Mouse (Mus musculus): ENCODE results near the gene Mog. TPM values are rescaled to one million over a fixed set of nuclear protein-coding genes. Genes with fewer than 3 reads are reported as not detected.

Gene Mog
- polyA plus RNA-seq, 2 experiments, result not detected

DNA sequence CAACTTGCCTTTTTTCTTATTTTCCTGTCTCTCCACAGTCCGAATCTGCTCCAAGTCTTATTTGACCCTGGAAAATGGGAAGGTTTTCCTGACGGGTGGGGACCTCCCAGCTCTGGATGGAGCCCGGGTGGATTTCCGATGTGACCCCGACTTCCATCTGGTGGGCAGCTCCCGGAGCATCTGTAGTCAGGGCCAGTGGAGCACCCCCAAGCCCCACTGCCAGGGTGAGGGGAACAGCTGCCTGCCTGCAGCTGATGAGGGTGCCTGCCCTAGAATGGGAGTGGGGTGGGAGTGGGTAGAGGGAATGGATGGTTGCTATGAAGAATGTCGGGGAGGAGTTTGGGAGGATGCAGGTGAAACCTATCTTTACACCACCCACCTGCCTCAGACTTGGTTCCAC is 25.2 kb upstream of the Mog start:
- Histone ChIP-seq H3K4me2 (ENCODE audit: low read depth) (no peak overlapping the region), H3K27me3 (ENCODE audit: control insufficient read depth, insufficient read depth, low read length) (peaks cover 70% of the 10 kb centered on the region), H3K4me1 (replicated peaks; ENCODE audit: control insufficient read depth in 2 of 2, insufficient read depth in 2 of 2, low read length in 1 of 2) (0 out of 4 replicates have a peak, but pooled peaks cover 0 to 2% of the 10 kb centered on the region in 2 experiments), H3K9ac (replicated peaks) (no peak overlapping the region), H3K4me3 (ENCODE audit: insufficient read depth in 1 of 2, low read depth in 2 of 2, low read length in 2 of 2) (no peak overlapping the region), H3K36me3 (replicated peaks; ENCODE audit: control insufficient read depth, insufficient read depth, low read depth) (no peaks in the 10 kb centered on the region), H3K9me3 (ENCODE audit: control insufficient read depth, low read length) (no peaks in the 10 kb centered on the region), H3K27ac (no peak overlapping the region)
- 43% methylated on average over 7 of the region's 7 CpGs for WGBS (ENCODE audit: insufficient replicate concordance)
- no peak for DNase-seq (ENCODE audit: low read depth in 3 of 3, low spot score in 3 of 3)
- no peak for TF ChIP-seq EP300 (IDR thresholded peaks at IDR 0.05; ENCODE audit: low read depth)
- no peak for TF ChIP-seq CTCF (IDR thresholded peaks at IDR 0.05; ENCODE audit: low read depth)
- ATAC-seq (ENCODE audit: insufficient read depth), result no peak

DNA sequence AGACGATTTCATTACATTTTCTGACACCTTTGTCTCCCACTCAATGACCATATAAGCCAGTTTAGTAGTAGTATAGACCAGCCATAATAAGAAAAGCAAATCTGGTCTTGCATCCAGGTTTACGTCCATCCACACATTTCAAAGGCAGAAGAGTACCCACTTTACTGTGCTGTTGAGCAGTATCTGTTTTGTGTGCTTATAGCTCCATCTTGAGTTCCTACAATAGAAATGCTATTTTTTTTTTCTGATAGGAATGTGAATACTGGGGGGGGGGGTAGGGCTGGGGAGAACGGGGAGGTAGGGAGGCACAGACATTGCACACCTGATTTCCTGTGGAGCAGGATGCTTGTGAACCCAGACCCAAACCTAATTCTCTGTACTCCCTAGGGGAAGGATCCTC is 24.8 kb upstream of the Mog start:
- TF ChIP-seq CTCF (IDR thresholded peaks at IDR 0.05; ENCODE audit: low read depth) (no peak), EP300 (IDR thresholded peaks at IDR 0.05; ENCODE audit: low read depth) (no peak)

DNA sequence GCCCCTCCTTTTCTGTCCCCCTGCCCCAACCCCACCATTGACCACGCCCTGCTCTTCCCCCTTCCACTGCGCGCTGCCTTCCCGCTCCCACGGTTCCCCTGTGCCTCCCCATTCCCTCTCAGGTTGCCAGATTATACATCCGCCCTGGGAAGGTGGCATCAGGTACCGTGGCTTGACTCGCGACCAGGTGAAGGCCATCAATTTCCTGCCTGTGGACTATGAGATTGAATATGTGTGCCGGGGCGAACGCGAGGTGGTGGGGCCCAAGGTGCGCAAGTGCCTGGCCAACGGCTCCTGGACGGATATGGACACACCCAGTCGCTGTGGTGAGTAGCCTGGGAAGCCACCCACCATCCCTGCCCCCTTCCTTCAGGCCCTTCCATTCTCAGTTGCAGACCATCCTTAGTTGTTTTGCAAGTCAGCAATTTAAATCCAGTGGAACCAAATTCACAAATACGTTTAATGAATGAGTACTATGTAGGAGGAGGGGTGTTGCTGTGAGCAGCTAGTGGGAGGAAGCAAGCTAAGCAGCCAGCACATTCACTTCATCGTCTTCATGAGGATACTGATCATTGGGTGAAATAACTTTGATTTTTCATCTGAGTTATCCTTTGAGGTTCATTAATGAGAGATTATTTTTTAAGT is 24.3 kb upstream of the Mog start:
- TF ChIP-seq EP300 (IDR thresholded peaks at IDR 0.05; ENCODE audit: low read depth), result no peak
- no peak for TF ChIP-seq CTCF (IDR thresholded peaks at IDR 0.05; ENCODE audit: low read depth)
- Histone ChIP-seq H3K4me2 (ENCODE audit: low read depth) (no peak overlapping the region), H3K4me3 (ENCODE audit: insufficient read depth in 1 of 2, low read depth in 2 of 2, low read length in 2 of 2) (no peak overlapping the region), H3K27me3 (ENCODE audit: control insufficient read depth, insufficient read depth, low read length) (peaks cover 70% of the 10 kb centered on the region), H3K36me3 (replicated peaks; ENCODE audit: control insufficient read depth, insufficient read depth, low read depth) (no peaks in the 10 kb centered on the region), H3K27ac (no peak overlapping the region), H3K9me3 (ENCODE audit: control insufficient read depth, low read length) (no peaks in the 10 kb centered on the region), H3K4me1 (replicated peaks; ENCODE audit: control insufficient read depth in 2 of 2, insufficient read depth in 2 of 2, low read length in 1 of 2) (0 out of 4 replicates have a peak, but pooled peaks cover 0 to 2% of the 10 kb centered on the region in 2 experiments), H3K9ac (replicated peaks) (no peak overlapping the region)
- DNase-seq (ENCODE audit: low read depth in 3 of 3, low spot score in 3 of 3) (no peak), ATAC-seq (ENCODE audit: insufficient read depth) (no peak)
- 25% methylated on average over 19 of the region's 19 CpGs for WGBS (ENCODE audit: insufficient replicate concordance)

More for the DNA sequence above, 24.8 kb upstream of the Mog start:
- Histone ChIP-seq H3K4me1 (replicated peaks; ENCODE audit: control insufficient read depth in 2 of 2, insufficient read depth in 2 of 2, low read length in 1 of 2) (0 out of 4 replicates have a peak, but pooled peaks cover 0 to 2% of the 10 kb centered on the region in 2 experiments), H3K4me2 (ENCODE audit: low read depth) (no peak overlapping the region), H3K4me3 (ENCODE audit: insufficient read depth in 1 of 2, low read depth in 2 of 2, low read length in 2 of 2) (no peak overlapping the region), H3K27ac (no peak overlapping the region), H3K27me3 (ENCODE audit: control insufficient read depth, insufficient read depth, low read length) (peaks cover 70% of the 10 kb centered on the region), H3K36me3 (replicated peaks; ENCODE audit: control insufficient read depth, insufficient read depth, low read depth) (no peaks in the 10 kb centered on the region), H3K9ac (replicated peaks) (no peak overlapping the region), H3K9me3 (ENCODE audit: control insufficient read depth, low read length) (no peaks in the 10 kb centered on the region)
- no peak for ATAC-seq (ENCODE audit: insufficient read depth)
- DNase-seq (ENCODE audit: low read depth in 3 of 3, low spot score in 3 of 3), result no peak
- 17% methylated on average over 3 of the region's 3 CpGs for WGBS (ENCODE audit: insufficient replicate concordance)

DNA sequence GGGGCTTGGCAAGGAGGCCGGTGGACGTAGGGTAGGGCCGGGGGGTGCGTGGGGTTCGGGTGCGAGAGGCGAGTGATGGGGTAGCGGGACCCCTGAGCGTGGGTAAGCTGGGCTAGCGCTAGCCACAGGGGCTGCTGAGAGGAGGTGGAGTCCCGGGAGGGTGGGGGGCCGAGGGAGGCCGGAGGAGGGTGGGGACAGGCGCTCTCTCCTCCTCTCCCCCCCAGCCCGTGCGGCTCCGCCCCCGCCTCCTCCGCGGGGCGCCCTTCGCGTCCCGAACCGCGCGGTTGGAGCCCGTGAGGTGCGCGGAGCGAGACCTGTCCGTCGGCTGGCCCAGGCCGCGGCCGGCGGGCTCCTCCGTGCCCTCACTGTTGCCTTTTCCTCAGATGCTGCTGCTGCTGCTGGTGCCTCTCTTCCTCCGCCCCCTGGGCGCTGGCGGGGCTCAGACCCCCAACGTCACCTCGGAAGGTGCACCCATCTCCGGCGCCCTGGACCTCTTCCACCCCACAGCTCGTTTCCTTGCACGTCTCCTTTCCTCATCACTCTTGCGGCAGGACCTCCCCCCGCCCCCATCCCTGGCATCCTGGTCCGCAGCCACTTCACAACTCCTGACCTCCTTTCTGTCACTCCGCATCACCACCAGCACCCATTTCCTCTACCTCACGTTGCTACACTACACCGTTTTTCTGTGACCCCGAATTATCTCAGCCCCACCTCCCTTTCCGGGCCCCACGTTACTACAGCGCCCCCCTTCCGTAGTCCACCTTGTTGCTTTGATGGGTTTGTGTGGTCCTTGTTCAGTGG is 23.3 kb upstream of the Mog start:
- TF ChIP-seq CTCF (IDR thresholded peaks at IDR 0.05; ENCODE audit: low read depth) (0 out of 2 replicates have a peak, but pooled peaks have one; percentile 15), EP300 (IDR thresholded peaks at IDR 0.05; ENCODE audit: low read depth) (no peak)
- H3K4me1 ChIP-seq (replicated peaks; ENCODE audit: control insufficient read depth in 2 of 2, insufficient read depth in 2 of 2, low read length in 1 of 2), result 0 out of 4 replicates have a peak, but pooled peaks cover 0 to 2% of the 10 kb centered on the region in 2 experiments
- H3K36me3 ChIP-seq (replicated peaks; ENCODE audit: control insufficient read depth, insufficient read depth, low read depth), result no peaks in the 10 kb centered on the region
- H3K27ac ChIP-seq, result no peak overlapping the region
- DNase-seq (ENCODE audit: low read depth in 3 of 3, low spot score in 3 of 3) (no peak), ATAC-seq (ENCODE audit: insufficient read depth) (peak; percentile 46; the same call in 1 of the 2 replicates)
- 2% methylated on average over 46 of the region's 58 CpGs for WGBS (ENCODE audit: insufficient replicate concordance)
- H3K9me3 ChIP-seq (ENCODE audit: control insufficient read depth, low read length), result no peaks in the 10 kb centered on the region
- peaks cover 68% of the 10 kb centered on the region for H3K27me3 ChIP-seq (ENCODE audit: control insufficient read depth, insufficient read depth, low read length)
- peak overlapping the region; percentile 64 for H3K4me2 ChIP-seq (ENCODE audit: low read depth)
- H3K4me3 ChIP-seq (ENCODE audit: insufficient read depth in 1 of 2, low read depth in 2 of 2, low read length in 2 of 2), result peak overlapping the region; percentile 37 to 50
- H3K9ac ChIP-seq (replicated peaks), result no peak overlapping the region; the same call in 1 of the 2 replicates

All from liver, embryonic 14.5 days (tissue).